Mouse (Mus musculus) thymus, adult 2 months (tissue): ENCODE results near the gene Msi2.

Experiments used
- CTCF ChIP-seq: fragments of 200-500 bp; IDR thresholded peaks from 2 replicates; pipeline ENCODE4 v1.5.1; 2012; ENCODE audit warnings: mild to moderate bottlenecking, control low read depth, low read length, moderate library complexity, borderline replicate concordance; ENCODE audit not compliant: control insufficient read depth, poor library complexity, insufficient read depth; ENCODE audit errors: extremely low read depth
- POLR2A ChIP-seq: fragments of 200-500 bp; IDR thresholded peaks from 2 replicates; pipeline ENCODE4 v1.6.1; 2012; ENCODE audit warnings: mild to moderate bottlenecking, low read length, control low read depth, moderate library complexity; ENCODE audit not compliant: control insufficient read depth, poor library complexity, insufficient read depth; ENCODE audit errors: extremely low read depth

DNA sequence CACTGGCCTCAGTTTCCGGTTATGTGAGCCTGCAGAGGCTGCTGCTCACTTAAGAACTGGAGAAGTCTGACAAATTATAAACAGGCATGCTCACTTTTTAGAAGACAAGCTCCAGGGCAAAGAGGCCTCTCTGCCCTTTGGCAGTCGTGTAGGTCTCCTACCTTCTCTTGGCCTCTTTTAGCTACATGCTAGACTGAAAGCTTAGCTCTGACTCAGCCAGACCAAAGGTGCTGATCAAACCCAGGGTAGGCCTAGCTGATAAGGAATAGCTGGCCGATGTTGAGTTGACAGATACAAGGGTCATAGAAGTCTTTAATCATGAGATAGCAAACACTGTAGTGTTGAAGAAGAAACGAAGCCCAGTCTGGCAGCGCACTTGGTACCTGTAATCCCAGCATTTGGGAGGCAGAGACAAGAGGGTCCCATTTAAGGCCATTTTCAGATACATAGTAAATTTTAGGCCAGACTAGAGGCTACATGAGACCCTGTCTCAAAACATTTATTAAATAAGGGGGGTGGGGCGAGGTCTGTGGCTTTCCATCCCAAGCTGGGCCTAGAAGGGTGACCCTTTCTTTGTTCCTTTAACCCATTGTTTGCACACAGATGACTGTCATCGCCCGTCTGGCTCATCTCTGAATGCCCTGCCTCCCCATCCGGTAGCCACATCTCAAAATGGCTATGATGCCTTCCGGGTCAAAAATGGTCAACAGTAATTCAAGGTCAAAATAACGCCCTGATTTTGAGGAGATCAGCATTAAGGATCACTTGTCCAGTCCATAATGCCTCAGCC is 164.6 kb downstream of the Msi2 start:
- TF ChIP-seq CTCF (no peak), POLR2A (no peak)
